ENCODE assay signal across 14 mouse cellular contexts in the genomic region with DNA sequence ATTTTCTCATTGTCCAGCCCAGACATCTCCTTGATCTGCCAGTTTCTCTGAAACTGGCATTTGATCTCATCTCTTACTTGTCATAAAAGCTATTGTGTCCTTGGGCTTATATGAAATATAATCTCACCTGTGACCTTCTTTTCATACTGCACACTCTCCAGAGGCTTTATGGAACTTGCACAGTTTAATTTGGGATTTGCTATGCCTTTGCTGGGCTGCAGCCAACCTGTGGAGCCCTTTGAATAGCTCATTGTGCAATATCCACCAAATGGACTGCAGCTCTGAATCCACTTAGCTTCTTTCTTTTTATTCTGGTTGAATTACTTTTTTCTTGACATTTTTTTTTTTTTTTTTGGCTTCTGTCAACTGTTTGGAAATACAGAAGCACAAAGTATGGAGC. TPM values are rescaled to one million over a fixed set of nuclear protein-coding genes. Genes with fewer than 3 reads are reported as not detected.
DNase-seq lines count a peak whose midpoint lies in the region; ATAC-seq and TF ChIP-seq lines count a peak whose summit lies in the region.
"Had no signal": no experiment of that assay in that cellular context is flagged by ENCODE, and none has a peak within 500 bp of the region (broad histone marks: within the 10 kb centered on the region; RNA-seq: fewer than 3 reads in every experiment).

No protein-coding gene starts in this region.

- H3K9ac ChIP-seq in embryonic facial prominence, embryonic 14.5 days (ENCODE audit: low read depth, low read length): no peak overlapping the region
- H3K9ac ChIP-seq in lung, embryonic 14.5 days: no peak overlapping the region
- no peak overlapping the region for H3K9ac ChIP-seq in midbrain, postnatal 0 days (replicated peaks; ENCODE audit: low read length, poor library complexity, severe bottlenecking)
- H3K9ac ChIP-seq: hindbrain, embryonic 14.5 days; liver, embryonic 12.5 days; neural tube, embryonic 12.5 days had no signal

- peak; percentile 68; the same call in 1 of the 2 replicates for ATAC-seq in embryonic facial prominence, embryonic 14.5 days (ENCODE audit: low read depth)
- no peak for ATAC-seq in lung, embryonic 14.5 days (ENCODE audit: insufficient read depth)
- no peak for ATAC-seq in midbrain, postnatal 0 days (ENCODE audit: low FRiP score)
- ATAC-seq: liver, embryonic 12.5 days had no signal

- H3K4me3 ChIP-seq in embryonic facial prominence, embryonic 14.5 days (ENCODE audit: low read depth, low read length): no peak overlapping the region
- H3K4me3 ChIP-seq in embryonic facial prominence, embryonic 10.5 days: no peak overlapping the region
- no peak overlapping the region for H3K4me3 ChIP-seq in lung, embryonic 14.5 days (ENCODE audit: low read depth, low read length)
- no peak overlapping the region for H3K4me3 ChIP-seq in midbrain, postnatal 0 days (ENCODE audit: low read depth, low read length)
- H3K4me3 ChIP-seq: liver, embryonic 12.5 days; megakaryocyte, embryonic 14.5 days; neural tube, embryonic 12.5 days had no signal

- H3K4me2 ChIP-seq in embryonic facial prominence, embryonic 14.5 days (ENCODE audit: low read depth, low read length): no peak overlapping the region
- H3K4me2 ChIP-seq in lung, embryonic 14.5 days: no peak overlapping the region
- H3K4me2 ChIP-seq in midbrain, postnatal 0 days (ENCODE audit: low read depth, low read length, poor library complexity, severe bottlenecking): no peak overlapping the region
- H3K4me2 ChIP-seq: hindbrain, embryonic 14.5 days; liver, embryonic 12.5 days; neural tube, embryonic 12.5 days had no signal

- TF ChIP-seq CTCF in lung, embryonic 14.5 days (IDR thresholded peaks at IDR 0.05; ENCODE audit: low read depth): no peak
- TF ChIP-seq CTCF in midbrain, postnatal 0 days (IDR thresholded peaks at IDR 0.05): no peak

- no peaks in the 10 kb centered on the region for H3K36me3 ChIP-seq in embryonic facial prominence, embryonic 14.5 days (ENCODE audit: control insufficient read depth, insufficient read depth, low read length)
- no peaks in the 10 kb centered on the region for H3K36me3 ChIP-seq in embryonic facial prominence, embryonic 10.5 days (replicated peaks)
- no peaks in the 10 kb centered on the region for H3K36me3 ChIP-seq in lung, embryonic 14.5 days (ENCODE audit: insufficient read depth)
- H3K36me3 ChIP-seq in midbrain, postnatal 0 days (ENCODE audit: insufficient read depth, low read length): no peaks in the 10 kb centered on the region
- H3K36me3 ChIP-seq: liver, embryonic 12.5 days; neural tube, embryonic 12.5 days had no signal

- DNase-seq in embryonic facial prominence, embryonic 14.5 days (ENCODE audit: low spot score): peak; percentile 77
- DNase-seq in embryonic facial prominence, embryonic 10.5 days (ENCODE audit: low spot score): no peak
- peak; percentile 27 for DNase-seq in left cerebral cortex, postnatal 4 days
- no peak for DNase-seq in left cerebral cortex, adult 9 months (ENCODE audit: low spot score in 2 of 2)
- DNase-seq in lung, embryonic 14.5 days: peak; percentile 47
- DNase-seq in midbrain, postnatal 0 days (ENCODE audit: low spot score): peak; percentile 28
- no peak for DNase-seq in kidney, postnatal 10 days
- DNase-seq in urinary bladder, adult 18-20 months (ENCODE audit: low spot score in 2 of 2): no peak
- DNase-seq: B cell, adult 2 months; retina, postnatal 1 day had no signal

- no peaks in the 10 kb centered on the region for H3K27me3 ChIP-seq in embryonic facial prominence, embryonic 14.5 days (replicated peaks; ENCODE audit: control insufficient read depth, insufficient read depth, low read length)
- no peaks in the 10 kb centered on the region for H3K27me3 ChIP-seq in embryonic facial prominence, embryonic 10.5 days (replicated peaks; ENCODE audit: low read depth, poor library complexity, severe bottlenecking)
- no peaks in the 10 kb centered on the region for H3K27me3 ChIP-seq in lung, embryonic 14.5 days (ENCODE audit: insufficient read depth, low read length)
- H3K27me3 ChIP-seq in midbrain, postnatal 0 days (ENCODE audit: insufficient read depth, low read length): no peaks in the 10 kb centered on the region
- H3K27me3 ChIP-seq: liver, embryonic 12.5 days; neural tube, embryonic 12.5 days had no signal

- 0 out of 2 replicates have a peak, but pooled peaks cover 7% of the 10 kb centered on the region for H3K4me1 ChIP-seq in embryonic facial prominence, embryonic 14.5 days (ENCODE audit: control insufficient read depth, insufficient read depth, low read length)
- H3K4me1 ChIP-seq in embryonic facial prominence, embryonic 10.5 days: 0 out of 2 replicates have a peak, but pooled peaks cover 10% of the 10 kb centered on the region
- no peaks in the 10 kb centered on the region for H3K4me1 ChIP-seq in lung, embryonic 14.5 days (ENCODE audit: insufficient read depth)
- H3K4me1 ChIP-seq in midbrain, postnatal 0 days (ENCODE audit: insufficient read depth, low read length): no peaks in the 10 kb centered on the region
- H3K4me1 ChIP-seq: liver, embryonic 12.5 days; neural tube, embryonic 12.5 days had no signal

- intact Hi-C loops in left cerebral cortex, postnatal 4 days (cut with DNase I): loop anchor here (10.0 kb wide), 1 partner anchor 325 kb away; no protein-coding TSS in a partner anchor

- H3K9me3 ChIP-seq in embryonic facial prominence, embryonic 14.5 days (ENCODE audit: control insufficient read depth, low read length): no peaks in the 10 kb centered on the region
- H3K9me3 ChIP-seq in embryonic facial prominence, embryonic 10.5 days: no peaks in the 10 kb centered on the region
- no peaks in the 10 kb centered on the region for H3K9me3 ChIP-seq in lung, embryonic 14.5 days (ENCODE audit: low read depth, low read length)
- H3K9me3 ChIP-seq in midbrain, postnatal 0 days (ENCODE audit: low read length): no peaks in the 10 kb centered on the region
- H3K9me3 ChIP-seq: liver, embryonic 12.5 days; megakaryocyte, embryonic 14.5 days; neural tube, embryonic 12.5 days had no signal

- H3K27ac ChIP-seq in embryonic facial prominence, embryonic 14.5 days (replicated peaks; ENCODE audit: low read depth, low read length): no peak overlapping the region
- H3K27ac ChIP-seq in embryonic facial prominence, embryonic 10.5 days (replicated peaks): no peak overlapping the region
- no peak overlapping the region for H3K27ac ChIP-seq in lung, embryonic 14.5 days (ENCODE audit: low read depth)
- no peak overlapping the region for H3K27ac ChIP-seq in midbrain, postnatal 0 days (ENCODE audit: low read depth, low read length)
- H3K27ac ChIP-seq: hindbrain, embryonic 14.5 days; liver, embryonic 12.5 days; neural tube, embryonic 12.5 days had no signal

RNA-seq across cellular contexts. Expression of gene Siah2, which starts 37.3 kb away (rescaled TPM):
- 7.8 and 9.0 TPM in 2 replicates for polyA plus RNA-seq in embryonic facial prominence, embryonic 14.5 days (2014; fragmentation: Nextera tagmentation; extraction: Ambion mirVana)
- polyA plus RNA-seq in embryonic facial prominence, embryonic 10.5 days (2016; fragmentation: Nextera tagmentation; extraction: Ambion mirVana): 2.1 and 2.7 TPM in 2 replicates
- 10 to 100 TPM; 19.4 to 23.2 TPM for total RNA-seq in left cerebral cortex, postnatal 4 days (2021)
- polyA plus RNA-seq in lung, embryonic 14.5 days (2014; fragmentation: Nextera tagmentation; extraction: Ambion mirVana): 6.8 and 7.4 TPM in 2 replicates
- 24.8 and 25.7 TPM in 2 replicates for total RNA-seq in midbrain, postnatal 0 days (2014; rRNA removed)
- polyA plus RNA-seq in midbrain, postnatal 0 days (2015; fragmentation: Nextera tagmentation; extraction: Ambion mirVana): 11.4 and 13.1 TPM in 2 replicates

Comparison
In these comparisons a context has a peak if more than half of its experiments do, and no peak if none do; other contexts are left out.
1. DNase-seq: peak in embryonic facial prominence, embryonic 14.5 days (single experiment), left cerebral cortex, postnatal 4 days (single experiment), lung, embryonic 14.5 days (single experiment) and midbrain, postnatal 0 days (single experiment); none in embryonic facial prominence, embryonic 10.5 days (single experiment), left cerebral cortex, adult 9 months (0 of 2), kidney, postnatal 10 days (single experiment) and urinary bladder, adult 18-20 months (0 of 2).